Mouse (Mus musculus) lung, postnatal 0 days (tissue): ENCODE results near the gene Ctns. TPM values are rescaled to one million over a fixed set of nuclear protein-coding genes. Genes with fewer than 3 reads are reported as not detected.

Source experiments
- ATAC-seq: fragments of 200-750 bp; cut with Nextera tagmentation; 2 replicates; pipeline ENCODE4 v1.8.0; 2017; ENCODE audit warnings: moderate library complexity
- DNase-seq: peaks from one replicate; pipeline ENCODE4 v3.0.0-alpha.2; 2016; ENCODE audit warnings: low spot score
- H3K27ac ChIP-seq: fragments of 300-500 bp; sonication (generic); 2 replicates; pipeline ENCODE4 v1.5.1; 2014; ENCODE audit warnings: antibody characterized with exemption, mild to moderate bottlenecking, low read length, mixed read lengths
- H3K27me3 ChIP-seq: fragments of 300-500 bp; sonication (generic); replicated peaks from 2 replicates; pipeline ENCODE4 v1.6.1; 2014; ENCODE audit warnings: low read length, mixed read lengths; ENCODE audit not compliant: insufficient read depth
- H3K36me3 ChIP-seq: fragments of 300-500 bp; sonication (generic); 2 replicates; pipeline ENCODE4 v1.6.1; 2014; ENCODE audit warnings: low read length, mixed read lengths; ENCODE audit not compliant: insufficient read depth
- H3K4me1 ChIP-seq: fragments of 300-500 bp; sonication (generic); 2 replicates; pipeline ENCODE4 v1.6.1; 2014; ENCODE audit warnings: antibody characterized with exemption, low read depth, low read length, mixed read lengths; ENCODE audit not compliant: insufficient read depth
- H3K4me2 ChIP-seq: fragments of 300-500 bp; sonication (generic); replicated peaks from 2 replicates; pipeline ENCODE4 v1.6.1; 2014; ENCODE audit warnings: low read depth, mild to moderate bottlenecking, low read length, moderate library complexity, mixed read lengths
- H3K4me3 ChIP-seq: fragments of 300-500 bp; sonication (generic); 2 replicates; pipeline ENCODE4 v1.5.1; 2014; ENCODE audit warnings: low read depth, low read length
- H3K9ac ChIP-seq: fragments of 300-500 bp; sonication (generic); replicated peaks from 2 replicates; pipeline ENCODE4 v1.6.1; 2014; ENCODE audit warnings: low read depth, mild to moderate bottlenecking
- H3K9me3 ChIP-seq: fragments of 300-500 bp; sonication (generic); 2 replicates; pipeline ENCODE4 v1.6.1; 2016; ENCODE audit warnings: low read length, mixed read lengths
- CTCF ChIP-seq: IDR thresholded peaks from 2 replicates; pipeline ENCODE4 v1.5.1; 2016; ENCODE audit warnings: antibody characterized with exemption, mild to moderate bottlenecking
- EP300 ChIP-seq: IDR thresholded peaks from 2 replicates; pipeline ENCODE4 v1.6.1; 2016; ENCODE audit warnings: antibody characterized with exemption, mild to moderate bottlenecking, control low read depth
- WGBS: fragments of 180-500 bp; shearing (Covaris S2); extraction: QIAGEN DNeasy Blood & Tissue Kit; methylation state at CpG from one replicate; pipeline ENCODE4 v1.1.7; 2014; 5-methylcytosine and 5-hydroxymethylcytosine counted together
- polyA plus RNA-seq: library from polyadenylated mRNA; unstranded; fragments of >200 nt; fragmentation: Nextera tagmentation; extraction: Ambion mirVana; gene quantifications from 2 replicates; pipeline ENCODE4 v1.2.1, GENCODE M21; 2015

Ctns gene
- polyA plus RNA-seq, 1 experiment from 2014 or later = 16.2 TPM

DNA sequence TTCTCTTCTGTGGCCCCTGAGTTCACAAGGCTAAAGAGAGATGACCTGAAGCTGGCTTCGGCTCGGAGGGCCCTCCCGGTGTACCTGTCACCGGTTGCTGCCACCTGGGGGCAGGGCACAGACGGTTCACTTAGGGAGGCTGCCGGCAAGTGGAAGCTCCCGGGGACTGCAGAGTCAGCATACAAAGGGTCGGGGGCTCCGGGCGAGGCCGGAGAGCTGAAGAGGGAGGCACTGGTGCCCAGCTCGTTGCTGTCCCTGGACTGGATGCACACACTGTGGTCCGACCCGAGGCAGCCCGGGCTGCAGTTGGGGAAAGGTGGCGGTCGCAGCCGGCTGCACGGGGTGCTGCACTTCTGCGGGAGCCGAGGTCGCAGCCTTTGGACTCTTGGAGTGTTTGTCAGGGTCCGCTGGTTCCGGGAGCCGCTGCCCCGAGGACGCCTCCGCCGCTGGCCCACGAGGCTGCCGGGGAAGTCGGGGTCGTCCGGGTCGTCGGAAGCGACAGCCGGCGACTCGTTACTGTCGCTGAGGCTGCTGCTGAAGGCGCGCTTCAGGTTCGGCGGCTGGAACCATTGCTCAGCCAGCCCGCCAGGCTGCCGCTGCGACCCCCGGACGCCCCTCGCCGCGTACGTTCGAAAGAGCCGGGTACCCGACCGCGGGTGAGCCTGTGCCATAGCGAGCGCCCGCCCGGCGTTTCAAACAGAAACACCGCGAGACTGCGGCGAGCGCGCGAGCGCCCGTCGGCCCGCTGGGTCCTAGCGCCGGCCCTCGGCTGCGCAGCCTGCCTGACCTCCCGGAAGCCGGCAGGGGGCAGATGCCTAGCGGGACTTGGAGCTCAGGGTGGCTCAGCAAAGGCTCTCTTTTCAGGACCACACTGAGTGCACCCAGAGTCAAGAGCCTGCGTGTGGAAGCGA lies 61.0 kb downstream of the Ctns start, which contains the start of gene Haspin:
Gene Haspin, minus strand, starts transcription at position 704 of the 911 bp plus-strand sequence.
- DNase-seq (peak; percentile 96), ATAC-seq (peak; percentile 98)
- Histone ChIP-seq H3K27me3 (no peaks in the 10 kb centered on the region), H3K4me2 (peak within 1 kb of the TSS; percentile 95), H3K4me3 (peak within 1 kb of the TSS; percentile 86), H3K36me3 (no peaks in the 10 kb centered on the region), H3K9ac (peak within 1 kb of the TSS; percentile 48), H3K4me1 (no peaks in the 10 kb centered on the region; the same call in 1 of the 2 replicates), H3K27ac (no peak within 1 kb of the TSS), H3K9me3 (no peaks in the 10 kb centered on the region)
- under 1% methylated on average over 84 of the region's 84 CpGs for WGBS
- TF ChIP-seq EP300 = no peak
- TF ChIP-seq CTCF = peak; percentile 99

GRCm38 (mm10) chr11:73137116-73137515 lies 61.7 kb downstream of the Ctns start:
- 7% methylated on average over 11 of the region's 11 CpGs for WGBS
- H3K9ac ChIP-seq = peak overlapping the region; percentile 48
- no peak overlapping the region for H3K27ac ChIP-seq
- DNase-seq = peak; percentile 40
- no peaks in the 10 kb centered on the region for H3K9me3 ChIP-seq
- ATAC-seq = no peak
- TF ChIP-seq CTCF (no peak), EP300 (no peak)
- H3K4me1 ChIP-seq = no peaks in the 10 kb centered on the region; the same call in 1 of the 2 replicates
- no peaks in the 10 kb centered on the region for H3K27me3 ChIP-seq
- no peaks in the 10 kb centered on the region for H3K36me3 ChIP-seq
- peak overlapping the region; percentile 95 for H3K4me2 ChIP-seq
- H3K4me3 ChIP-seq = peak overlapping the region; percentile 86

DNA sequence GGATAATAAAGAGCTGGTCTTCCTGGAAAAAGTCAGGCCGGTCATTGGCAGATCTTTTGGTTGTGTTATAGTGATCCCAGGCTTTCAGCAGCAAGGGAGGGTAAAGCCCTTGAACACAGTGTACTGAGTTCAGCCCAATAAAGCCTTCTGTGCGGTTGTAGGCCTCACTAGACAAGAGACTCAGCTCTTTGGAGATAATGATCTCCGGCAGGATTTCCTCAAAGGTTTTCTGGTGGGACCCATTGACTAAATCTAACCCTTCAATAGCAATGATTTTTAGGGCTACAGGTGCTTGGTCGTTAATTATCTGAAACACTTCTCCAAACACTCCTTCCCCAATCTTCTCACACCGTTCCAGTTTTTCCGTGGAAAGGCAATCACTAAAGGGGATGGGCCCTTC lies 62.3 kb downstream of the Ctns start:
- H3K4me3 ChIP-seq = peak overlapping the region; percentile 86
- 0 out of 2 replicates have a peak overlapping the region, but pooled peaks have one; percentile 48 for H3K9ac ChIP-seq
- no peaks in the 10 kb centered on the region; the same call in 1 of the 2 replicates for H3K4me1 ChIP-seq
- no peaks in the 10 kb centered on the region for H3K9me3 ChIP-seq
- DNase-seq (no peak), ATAC-seq (no peak)
- peak overlapping the region; percentile 95; the same call in 1 of the 2 replicates for H3K4me2 ChIP-seq
- TF ChIP-seq EP300 (no peak), CTCF (no peak)
- no peak overlapping the region for H3K27ac ChIP-seq
- no peaks in the 10 kb centered on the region for H3K36me3 ChIP-seq
- H3K27me3 ChIP-seq = no peaks in the 10 kb centered on the region
- WGBS = 48% methylated on average over 6 of the region's 6 CpGs

GRCm38 (mm10) chr11:73134222-73134621 lies 64.6 kb downstream of the Ctns start:
- DNase-seq (no peak), ATAC-seq (no peak)
- Histone ChIP-seq H3K27ac (no peak overlapping the region), H3K4me1 (no peaks in the 10 kb centered on the region; the same call in 1 of the 2 replicates), H3K4me2 (no peak overlapping the region), H3K4me3 (no peak overlapping the region), H3K9me3 (no peaks in the 10 kb centered on the region), H3K27me3 (no peaks in the 10 kb centered on the region), H3K36me3 (no peaks in the 10 kb centered on the region), H3K9ac (no peak overlapping the region)
- TF ChIP-seq EP300 (no peak), CTCF (no peak)
- 80% methylated on average over 5 of the region's 5 CpGs for WGBS

Other genes starting within 250 kb of the Ctns start
- gene Atp2a3, start 237.9 kb downstream of the Ctns start, polyA plus RNA-seq = 30.7 and 33.1 TPM in 2 replicates
- 1.9 and 2.1 TPM in 2 replicates for gene P2rx1, start 199.9 kb downstream of the Ctns start, polyA plus RNA-seq
- 5.4 and 6.1 TPM in 2 replicates for gene Camkk1, start 180.0 kb downstream of the Ctns start, polyA plus RNA-seq
- 5.3 and 6.5 TPM in 2 replicates for gene Ncbp3, start 151.3 kb downstream of the Ctns start, polyA plus RNA-seq
- 0.23 and 0.30 TPM in 2 replicates for gene Itgae, start 108.5 kb downstream of the Ctns start, polyA plus RNA-seq
- 2.4 and 2.5 TPM in 2 replicates for gene Haspin, start 60.7 kb downstream of the Ctns start, polyA plus RNA-seq
- 1.4 and 2.2 TPM in 2 replicates for gene P2rx5, start 38.6 kb downstream of the Ctns start, polyA plus RNA-seq
- gene Emc6, start 22.0 kb downstream of the Ctns start, polyA plus RNA-seq = 160 and 177 TPM in 2 replicates
- gene Tax1bp3, start 22.0 kb downstream of the Ctns start, polyA plus RNA-seq = 373 and 379 TPM in 2 replicates
- 2.8 and 3.5 TPM in 2 replicates for gene Shpk, start 418 bp upstream of the Ctns start, polyA plus RNA-seq
- gene Trpv1, start 35.2 kb upstream of the Ctns start, polyA plus RNA-seq = 0.05 TPM in 1 of 2 replicates, not detected in the other
- gene Trpv3, start 68.3 kb upstream of the Ctns start, polyA plus RNA-seq = 0.11 and 0.15 TPM in 2 replicates
- gene Aspa, start 130.6 kb upstream of the Ctns start, polyA plus RNA-seq = 5.3 and 9.0 TPM in 2 replicates
- not detected in 2 replicates for gene Gm49340, start 130.7 kb upstream of the Ctns start, polyA plus RNA-seq
- not detected in 2 replicates for gene Spata22, start 130.7 kb upstream of the Ctns start, polyA plus RNA-seq
- gene Olfr20, start 151.7 kb upstream of the Ctns start, polyA plus RNA-seq = not detected in 2 replicates
- gene Olfr376, start 172.2 kb upstream of the Ctns start, polyA plus RNA-seq = not detected in 2 replicates
- not detected in 2 replicates for gene Olfr1, start 200.6 kb upstream of the Ctns start, polyA plus RNA-seq
- not detected in 2 replicates for gene Olfr378, start 229.4 kb upstream of the Ctns start, polyA plus RNA-seq